Mouse (Mus musculus) olfactory bulb, adult 2 months (tissue): Measurements from ENCODE around the gene Luc7l3.

Experiments
- CTCF ChIP-seq: fragments of 200-500 bp; IDR thresholded peaks from 2 replicates; pipeline ENCODE4 v1.5.1; 2012; ENCODE audit warnings: low read depth, mild to moderate bottlenecking, low read length, moderate library complexity; ENCODE audit not compliant: insufficient read depth
- POLR2A ChIP-seq: fragments of 200-500 bp; IDR thresholded peaks from 2 replicates; pipeline ENCODE4 v1.6.1; 2012; ENCODE audit warnings: mild to moderate bottlenecking, low read depth, low read length, moderate library complexity; ENCODE audit not compliant: insufficient read depth

DNA sequence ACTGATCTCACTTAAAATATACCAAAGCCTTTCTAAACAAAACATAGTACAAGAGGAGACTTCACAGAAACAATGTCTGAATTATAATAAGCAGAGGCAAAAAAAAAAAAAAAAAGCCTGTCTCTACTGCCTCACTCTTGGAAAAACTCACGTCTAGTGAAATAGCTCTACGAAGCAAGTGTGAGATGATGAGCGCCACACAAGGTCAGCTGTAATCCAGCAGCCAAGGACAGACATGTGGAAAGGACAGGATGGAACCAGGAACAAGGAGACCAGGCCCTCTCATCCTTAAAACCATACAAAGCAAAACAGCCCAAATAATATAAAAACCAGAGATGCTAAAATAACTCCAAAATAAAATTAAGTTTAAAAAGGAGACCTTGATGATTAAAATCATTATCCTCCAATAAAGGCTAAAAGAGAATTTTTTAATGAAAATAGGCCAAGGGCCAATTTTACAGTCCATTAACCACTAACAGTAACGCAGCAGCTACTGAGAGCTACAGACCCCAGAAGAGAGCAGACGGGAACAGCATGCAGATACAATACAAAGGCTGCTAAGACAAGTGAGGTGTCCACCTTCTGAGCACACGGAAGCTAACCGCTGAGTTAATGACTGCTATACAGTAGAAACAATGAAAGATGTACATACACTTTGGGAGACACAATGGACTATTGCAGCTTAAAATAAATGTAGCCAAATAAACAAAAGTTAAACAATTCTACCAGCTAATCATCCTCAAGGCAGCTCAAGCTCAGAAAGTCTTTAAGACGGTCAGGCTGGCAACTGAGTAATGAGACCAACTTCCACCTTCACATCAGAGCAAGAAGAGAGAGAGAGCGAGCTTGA lies 26.6 kb downstream of the Luc7l3 start:
- TF ChIP-seq POLR2A (no peak), CTCF (no peak)
